In genomic region chr8:105819659-105820058, GRCm38 (mm10) we compare ENCODE assay signal across 33 mouse cellular contexts. TPM values are rescaled to one million over a fixed set of nuclear protein-coding genes. Genes with fewer than 3 reads are reported as not detected.
DNase-seq lines count a peak whose midpoint lies in the region; ATAC-seq and TF ChIP-seq lines count a peak whose summit lies in the region.
"Had no signal": no experiment of that assay in that cellular context is flagged by ENCODE, and none has a peak within 500 bp of the region (broad histone marks: within the 10 kb centered on the region; RNA-seq: fewer than 3 reads in every experiment).

No protein-coding gene starts in this region.

- WGBS in heart, embryonic 13.5 days: 78% methylated on average over 3 of the region's 3 CpGs
- WGBS in liver, embryonic 12.5 days (ENCODE audit: insufficient replicate concordance): 56% methylated on average over 3 of the region's 3 CpGs
- WGBS in liver, postnatal 0 days (ENCODE audit: insufficient replicate concordance): 75% methylated on average over 3 of the region's 3 CpGs
- 85% methylated on average over 3 of the region's 3 CpGs for WGBS in midbrain, embryonic 16.5 days
- 85% methylated on average over 3 of the region's 3 CpGs for WGBS in hindbrain, postnatal 0 days

- TF ChIP-seq CTCF in liver, postnatal 0 days (IDR thresholded peaks at IDR 0.05; ENCODE audit: low read depth): no peak
- TF ChIP-seq CTCF in hindbrain, postnatal 0 days (IDR thresholded peaks at IDR 0.05; ENCODE audit: low read depth): no peak

- no peaks in the 10 kb centered on the region for H3K9me3 ChIP-seq in heart, embryonic 13.5 days
- H3K9me3 ChIP-seq in erythroblast, embryonic 14.5 days (ENCODE audit: control insufficient read depth, low read length): peaks cover 10% of the 10 kb centered on the region
- H3K9me3 ChIP-seq in liver, embryonic 12.5 days (replicated peaks): no peaks in the 10 kb centered on the region
- H3K9me3 ChIP-seq in liver, postnatal 0 days (ENCODE audit: low read length): no peaks in the 10 kb centered on the region
- no peaks in the 10 kb centered on the region for H3K9me3 ChIP-seq in midbrain, embryonic 16.5 days (replicated peaks; ENCODE audit: control insufficient read depth, low read length, poor library complexity, severe bottlenecking)
- no peaks in the 10 kb centered on the region for H3K9me3 ChIP-seq in hindbrain, postnatal 0 days (ENCODE audit: low read length)
- H3K9me3 ChIP-seq: embryonic facial prominence, embryonic 13.5 days; forebrain, embryonic 13.5 days; hindbrain, embryonic 12.5 days; limb, embryonic 13.5 days; midbrain, embryonic 10.5 days; midbrain, embryonic 15.5 days; neural tube, embryonic 12.5 days; stomach, embryonic 15.5 days had no signal

- H3K4me2 ChIP-seq in heart, embryonic 13.5 days: peak overlapping the region; percentile 97
- H3K4me2 ChIP-seq in liver, embryonic 12.5 days: peak overlapping the region; percentile 75
- peak overlapping the region; percentile 42 for H3K4me2 ChIP-seq in liver, postnatal 0 days (ENCODE audit: low read depth, low read length)
- H3K4me2 ChIP-seq in midbrain, embryonic 16.5 days (ENCODE audit: low read length): no peak overlapping the region
- no peak overlapping the region for H3K4me2 ChIP-seq in hindbrain, postnatal 0 days (ENCODE audit: low read depth, low read length)
- H3K4me2 ChIP-seq: embryonic facial prominence, embryonic 13.5 days; forebrain, embryonic 13.5 days; hindbrain, embryonic 12.5 days; limb, embryonic 13.5 days; midbrain, embryonic 15.5 days; neural tube, embryonic 12.5 days; stomach, embryonic 15.5 days had no signal

- peaks cover 13% of the 10 kb centered on the region for H3K4me1 ChIP-seq in heart, embryonic 13.5 days
- peaks cover 87% of the 10 kb centered on the region for H3K4me1 ChIP-seq in erythroblast, embryonic 14.5 days (ENCODE audit: control insufficient read depth)
- H3K4me1 ChIP-seq in liver, embryonic 12.5 days: peaks cover 95% of the 10 kb centered on the region
- H3K4me1 ChIP-seq in liver, postnatal 0 days (ENCODE audit: insufficient read depth): peaks cover 39% of the 10 kb centered on the region
- peaks cover 1% of the 10 kb centered on the region; the same call in 1 of the 2 replicates for H3K4me1 ChIP-seq in midbrain, embryonic 16.5 days (ENCODE audit: control insufficient read depth, insufficient read depth, low read length)
- H3K4me1 ChIP-seq in hindbrain, postnatal 0 days (ENCODE audit: insufficient read depth, low read length): no peaks in the 10 kb centered on the region
- H3K4me1 ChIP-seq: embryonic facial prominence, embryonic 13.5 days; hindbrain, embryonic 12.5 days; limb, embryonic 13.5 days; midbrain, embryonic 10.5 days; midbrain, embryonic 15.5 days; neural tube, embryonic 12.5 days; stomach, embryonic 15.5 days had no signal

- no peak for ATAC-seq in heart, embryonic 13.5 days (ENCODE audit: extremely low read depth, insufficient number of reproducible peaks, low FRiP score, low TSS enrichment)
- peak; percentile 34; the same call in 1 of the 2 replicates for ATAC-seq in liver, embryonic 12.5 days
- ATAC-seq in liver, postnatal 0 days: no peak
- ATAC-seq in midbrain, embryonic 16.5 days: no peak
- ATAC-seq in hindbrain, postnatal 0 days: no peak
- ATAC-seq: CD4-positive, CD25-positive, alpha-beta regulatory T cell, adult 4 months; forebrain, embryonic 13.5 days; intestine, embryonic 16.5 days; midbrain, embryonic 15.5 days had no signal

- H3K27ac ChIP-seq in heart, embryonic 13.5 days (replicated peaks): no peak overlapping the region
- peak overlapping the region; percentile 97 for H3K27ac ChIP-seq in liver, embryonic 12.5 days
- peak overlapping the region; percentile 97 for H3K27ac ChIP-seq in liver, postnatal 0 days (ENCODE audit: low read depth)
- no peak overlapping the region for H3K27ac ChIP-seq in midbrain, embryonic 16.5 days (ENCODE audit: low read length)
- H3K27ac ChIP-seq in hindbrain, postnatal 0 days: no peak overlapping the region
- H3K27ac ChIP-seq: embryonic facial prominence, embryonic 13.5 days; forebrain, embryonic 13.5 days; hindbrain, embryonic 12.5 days; kidney, postnatal 0 days; limb, embryonic 13.5 days; midbrain, embryonic 10.5 days; midbrain, embryonic 15.5 days; neural tube, embryonic 12.5 days; stomach, embryonic 15.5 days had no signal

- H3K9ac ChIP-seq in heart, embryonic 13.5 days: peak overlapping the region; percentile 47; the same call in 1 of the 2 replicates
- peak overlapping the region; percentile 73 for H3K9ac ChIP-seq in liver, embryonic 12.5 days
- H3K9ac ChIP-seq in liver, postnatal 0 days (replicated peaks): peak overlapping the region; percentile 60
- H3K9ac ChIP-seq in midbrain, embryonic 16.5 days (ENCODE audit: low read depth, low read length): no peak overlapping the region
- no peak overlapping the region for H3K9ac ChIP-seq in hindbrain, postnatal 0 days (replicated peaks; ENCODE audit: low read length)
- H3K9ac ChIP-seq: embryonic facial prominence, embryonic 13.5 days; forebrain, embryonic 13.5 days; hindbrain, embryonic 12.5 days; limb, embryonic 13.5 days; midbrain, embryonic 15.5 days; neural tube, embryonic 12.5 days; stomach, embryonic 15.5 days had no signal

- no peak for DNase-seq in heart, postnatal 4 days
- DNase-seq in liver, postnatal 0 days: no peak
- no peak for DNase-seq in hindbrain, postnatal 0 days (ENCODE audit: low spot score)
- DNase-seq: adrenal gland, adult 8-10 months; cerebellum, adult 18-20 months; cerebellum, postnatal 10 days; gastrocnemius, postnatal 14 days; heart, adult 11 months; heart, postnatal 14 days; kidney, adult 8-10 months; kidney, postnatal 4 days; lung, adult 2 months; lung, postnatal 10 days had no signal

- TF ChIP-seq EP300 in liver, postnatal 0 days (IDR thresholded peaks at IDR 0.05; ENCODE audit: low read depth): 0 out of 2 replicates have a peak, but pooled peaks have one; percentile 30

- peaks cover 60% of the 10 kb centered on the region for H3K36me3 ChIP-seq in heart, embryonic 13.5 days
- H3K36me3 ChIP-seq in erythroblast, embryonic 14.5 days (ENCODE audit: control insufficient read depth): peaks cover 97% of the 10 kb centered on the region
- H3K36me3 ChIP-seq in liver, embryonic 12.5 days: peaks cover 94% of the 10 kb centered on the region
- H3K36me3 ChIP-seq in liver, postnatal 0 days (replicated peaks; ENCODE audit: insufficient read depth, low read length): peaks cover 62% of the 10 kb centered on the region
- peaks cover 18% of the 10 kb centered on the region for H3K36me3 ChIP-seq in midbrain, embryonic 16.5 days (ENCODE audit: control insufficient read depth, insufficient read depth, low read length)
- H3K36me3 ChIP-seq in hindbrain, postnatal 0 days (ENCODE audit: insufficient read depth, low read length): peaks cover 5% of the 10 kb centered on the region; the same call in 1 of the 2 replicates

- no peaks in the 10 kb centered on the region for H3K27me3 ChIP-seq in heart, embryonic 13.5 days (replicated peaks)
- no peaks in the 10 kb centered on the region; the same call in 1 of the 2 replicates for H3K27me3 ChIP-seq in erythroblast, embryonic 14.5 days (ENCODE audit: control insufficient read depth)
- H3K27me3 ChIP-seq in liver, embryonic 12.5 days (replicated peaks): no peaks in the 10 kb centered on the region
- H3K27me3 ChIP-seq in liver, postnatal 0 days (ENCODE audit: insufficient read depth, low read length): no peaks in the 10 kb centered on the region
- H3K27me3 ChIP-seq in midbrain, embryonic 16.5 days (ENCODE audit: control insufficient read depth, insufficient read depth, low read depth, low read length): no peaks in the 10 kb centered on the region
- H3K27me3 ChIP-seq in hindbrain, postnatal 0 days (ENCODE audit: insufficient read depth, low read length): no peaks in the 10 kb centered on the region
- H3K27me3 ChIP-seq: embryonic facial prominence, embryonic 13.5 days; forebrain, embryonic 13.5 days; hindbrain, embryonic 12.5 days; limb, embryonic 13.5 days; midbrain, embryonic 15.5 days; neural tube, embryonic 12.5 days; stomach, embryonic 15.5 days had no signal

- H3K4me3 ChIP-seq in heart, embryonic 13.5 days: peak overlapping the region; percentile 24
- peak overlapping the region; percentile 87 for H3K4me3 ChIP-seq in erythroblast, embryonic 14.5 days (replicated peaks)
- peak overlapping the region; percentile 40 for H3K4me3 ChIP-seq in liver, embryonic 12.5 days
- peak overlapping the region; percentile 18; the same call in 1 of the 2 replicates for H3K4me3 ChIP-seq in liver, postnatal 0 days (ENCODE audit: low read depth, low read length)
- no peak overlapping the region for H3K4me3 ChIP-seq in midbrain, embryonic 16.5 days (ENCODE audit: low read depth, low read length)
- H3K4me3 ChIP-seq in hindbrain, postnatal 0 days (ENCODE audit: low read length): no peak overlapping the region
- H3K4me3 ChIP-seq: embryonic facial prominence, embryonic 13.5 days; forebrain, embryonic 13.5 days; hindbrain, embryonic 12.5 days; limb, embryonic 13.5 days; midbrain, embryonic 10.5 days; midbrain, embryonic 15.5 days; neural tube, embryonic 12.5 days; stomach, embryonic 15.5 days had no signal

RNA-seq across cellular contexts. Expression of gene Ranbp10, which starts 7.5 kb away (rescaled TPM):
- polyA plus RNA-seq in heart, embryonic 13.5 days (2015; fragmentation: Nextera tagmentation; extraction: Ambion mirVana): 9.2 and 9.8 TPM in 2 replicates
- total RNA-seq in heart, postnatal 4 days (2021): 10 to 100 TPM; 22.3 to 23.1 TPM
- 24.4 and 25.6 TPM in 2 replicates for polyA plus RNA-seq in erythroblast, embryonic 14.5 days (2012)
- polyA plus RNA-seq in liver, embryonic 12.5 days (2016; fragmentation: Nextera tagmentation; extraction: Ambion mirVana): 37.7 and 37.8 TPM in 2 replicates
- 18.9 and 20.9 TPM in 2 replicates for polyA plus RNA-seq in liver, postnatal 0 days (2015; fragmentation: Nextera tagmentation; extraction: Ambion mirVana)
- polyA plus RNA-seq in midbrain, embryonic 16.5 days (2015; fragmentation: Nextera tagmentation; extraction: Ambion mirVana): 9.6 and 12.6 TPM in 2 replicates
- 10.5 and 15.7 TPM in 2 replicates for total RNA-seq in hindbrain, postnatal 0 days (2014; rRNA removed)
- 6.3 and 7.2 TPM in 2 replicates for polyA plus RNA-seq in hindbrain, postnatal 0 days (2015; fragmentation: Nextera tagmentation; extraction: Ambion mirVana)

RNA-seq across cellular contexts. Expression of gene Tsnaxip1, which starts 7.9 kb away (rescaled TPM):
- polyA plus RNA-seq in heart, embryonic 13.5 days (2015; fragmentation: Nextera tagmentation; extraction: Ambion mirVana): 0.19 TPM in 1 of 2 replicates, not detected in the other
- total RNA-seq in heart, postnatal 4 days (2021): not detected
- 0.02 TPM in 1 of 2 replicates, not detected in the other for polyA plus RNA-seq in erythroblast, embryonic 14.5 days (2012)
- polyA plus RNA-seq in liver, embryonic 12.5 days (2016; fragmentation: Nextera tagmentation; extraction: Ambion mirVana): 0.12 and 0.19 TPM in 2 replicates
- not detected in 2 replicates for polyA plus RNA-seq in liver, postnatal 0 days (2015; fragmentation: Nextera tagmentation; extraction: Ambion mirVana)
- 0.77 and 0.93 TPM in 2 replicates for polyA plus RNA-seq in midbrain, embryonic 16.5 days (2015; fragmentation: Nextera tagmentation; extraction: Ambion mirVana)
- total RNA-seq in hindbrain, postnatal 0 days (2014; rRNA removed): 0.36 and 0.37 TPM in 2 replicates
- polyA plus RNA-seq in hindbrain, postnatal 0 days (2015; fragmentation: Nextera tagmentation; extraction: Ambion mirVana): 0.64 and 0.71 TPM in 2 replicates
- total RNA-seq: adrenal gland, adult 8-10 months; common myeloid progenitor, adult 5-6 weeks; gastrocnemius, postnatal 14 days; left cerebral cortex, postnatal 36 days had no signal
- polyA plus RNA-seq: heart, embryonic 14.5 days; intestine, embryonic 16.5 days; macrophage; stomach, embryonic 15.5 days; urinary bladder, adult 2 months had no signal

RNA-seq across cellular contexts. Expression of gene Cenpt, which starts 33.4 kb away (rescaled TPM):
- polyA plus RNA-seq in heart, embryonic 13.5 days (2015; fragmentation: Nextera tagmentation; extraction: Ambion mirVana): 37.1 and 40.5 TPM in 2 replicates
- 10 to 100 TPM; 16.8 to 18.4 TPM for total RNA-seq in heart, postnatal 4 days (2021)
- 7.1 and 9.1 TPM in 2 replicates for polyA plus RNA-seq in erythroblast, embryonic 14.5 days (2012)
- 29.0 and 29.2 TPM in 2 replicates for polyA plus RNA-seq in liver, embryonic 12.5 days (2016; fragmentation: Nextera tagmentation; extraction: Ambion mirVana)
- 8.9 and 9.0 TPM in 2 replicates for polyA plus RNA-seq in liver, postnatal 0 days (2015; fragmentation: Nextera tagmentation; extraction: Ambion mirVana)
- 45.9 and 59.5 TPM in 2 replicates for polyA plus RNA-seq in midbrain, embryonic 16.5 days (2015; fragmentation: Nextera tagmentation; extraction: Ambion mirVana)
- total RNA-seq in hindbrain, postnatal 0 days (2014; rRNA removed): 40.9 and 45.3 TPM in 2 replicates
- polyA plus RNA-seq in hindbrain, postnatal 0 days (2015; fragmentation: Nextera tagmentation; extraction: Ambion mirVana): 39.9 and 42.8 TPM in 2 replicates

RNA-seq across cellular contexts. Expression of gene Thap11, which starts 35.3 kb away (rescaled TPM):
- 44.8 and 47.1 TPM in 2 replicates for polyA plus RNA-seq in heart, embryonic 13.5 days (2015; fragmentation: Nextera tagmentation; extraction: Ambion mirVana)
- 10 to 100 TPM; 26.4 to 29.3 TPM for total RNA-seq in heart, postnatal 4 days (2021)
- polyA plus RNA-seq in erythroblast, embryonic 14.5 days (2012): 2.8 and 3.4 TPM in 2 replicates
- 53.0 and 53.2 TPM in 2 replicates for polyA plus RNA-seq in liver, embryonic 12.5 days (2016; fragmentation: Nextera tagmentation; extraction: Ambion mirVana)
- polyA plus RNA-seq in liver, postnatal 0 days (2015; fragmentation: Nextera tagmentation; extraction: Ambion mirVana): 19.6 and 21.5 TPM in 2 replicates
- polyA plus RNA-seq in midbrain, embryonic 16.5 days (2015; fragmentation: Nextera tagmentation; extraction: Ambion mirVana): 50.6 and 53.4 TPM in 2 replicates
- 86.9 and 112 TPM in 2 replicates for total RNA-seq in hindbrain, postnatal 0 days (2014; rRNA removed)
- polyA plus RNA-seq in hindbrain, postnatal 0 days (2015; fragmentation: Nextera tagmentation; extraction: Ambion mirVana): 44.9 and 45.6 TPM in 2 replicates

RNA-seq across cellular contexts. Expression of gene Nutf2, which starts 40.7 kb away (rescaled TPM):
- 177 and 212 TPM in 2 replicates for polyA plus RNA-seq in heart, embryonic 13.5 days (2015; fragmentation: Nextera tagmentation; extraction: Ambion mirVana)
- 10 to 100 TPM; 44.7 to 45.7 TPM for total RNA-seq in heart, postnatal 4 days (2021)
- polyA plus RNA-seq in erythroblast, embryonic 14.5 days (2012): 8.1 and 9.1 TPM in 2 replicates
- polyA plus RNA-seq in liver, embryonic 12.5 days (2016; fragmentation: Nextera tagmentation; extraction: Ambion mirVana): 180 and 183 TPM in 2 replicates
- polyA plus RNA-seq in liver, postnatal 0 days (2015; fragmentation: Nextera tagmentation; extraction: Ambion mirVana): 67.6 and 71.9 TPM in 2 replicates
- polyA plus RNA-seq in midbrain, embryonic 16.5 days (2015; fragmentation: Nextera tagmentation; extraction: Ambion mirVana): 146 and 153 TPM in 2 replicates
- total RNA-seq in hindbrain, postnatal 0 days (2014; rRNA removed): 20.1 and 49.6 TPM in 2 replicates
- polyA plus RNA-seq in hindbrain, postnatal 0 days (2015; fragmentation: Nextera tagmentation; extraction: Ambion mirVana): 119 and 158 TPM in 2 replicates

Comparison
In these comparisons a context has a peak if more than half of its experiments do, and no peak if none do; other contexts are left out.
1. H3K27ac ChIP-seq: peak in liver, embryonic 12.5 days (single experiment) and liver, postnatal 0 days (single experiment); none in heart, embryonic 13.5 days (single experiment), midbrain, embryonic 16.5 days (single experiment) and hindbrain, postnatal 0 days (single experiment).
2. H3K4me2 ChIP-seq: peak in heart, embryonic 13.5 days (single experiment), liver, embryonic 12.5 days (single experiment) and liver, postnatal 0 days (single experiment); none in midbrain, embryonic 16.5 days (single experiment) and hindbrain, postnatal 0 days (single experiment).
3. H3K4me3 ChIP-seq: peak in heart, embryonic 13.5 days (single experiment), erythroblast, embryonic 14.5 days (single experiment), liver, embryonic 12.5 days (single experiment) and liver, postnatal 0 days (single experiment); none in midbrain, embryonic 16.5 days (single experiment) and hindbrain, postnatal 0 days (single experiment).
4. H3K9ac ChIP-seq: peak in heart, embryonic 13.5 days (single experiment), liver, embryonic 12.5 days (single experiment) and liver, postnatal 0 days (single experiment); none in midbrain, embryonic 16.5 days (single experiment) and hindbrain, postnatal 0 days (single experiment).